Mouse (Mus musculus) retina, postnatal 1 day (tissue): ENCODE measurements around the gene Il4.

Experiments used
- DNase-seq: peaks from one replicate; pipeline ENCODE4 v3.0.0-alpha.2; 2012

Gene Il4

GRCm38 (mm10) chr11:53618619-53619198 is at the start of gene Il4:
Gene Il4, minus strand, starts transcription at chr11:53618669.
- no peak for DNase-seq

- DNase-seq: no peak
These were observed 45.6 kb upstream of the Il4 start for GRCm38 (mm10) chr11:53664091-53664490.

- peak; percentile 31 for DNase-seq
These were observed 44.6 kb upstream of the Il4 start for GRCm38 (mm10) chr11:53662794-53663674.

GRCm38 (mm10) chr11:53657828-53658227 is 39.4 kb upstream of the Il4 start:
- no peak for DNase-seq

- no peak for DNase-seq
These were observed 38.9 kb upstream of the Il4 start for GRCm38 (mm10) chr11:53657381-53657780.

GRCm38 (mm10) chr11:53656558-53657202 is 38.2 kb upstream of the Il4 start:
- DNase-seq: no peak

GRCm38 (mm10) chr11:53655043-53655442 is 36.6 kb upstream of the Il4 start:
- no peak for DNase-seq

GRCm38 (mm10) chr11:53652427-53652826 is 34.0 kb upstream of the Il4 start:
- DNase-seq: no peak

GRCm38 (mm10) chr11:53651441-53651840 is 33.0 kb upstream of the Il4 start:
- no peak for DNase-seq

- DNase-seq: no peak
These were observed 25.5 kb upstream of the Il4 start for GRCm38 (mm10) chr11:53644017-53644416.

GRCm38 (mm10) chr11:53642744-53643279 is 24.3 kb upstream of the Il4 start:
- DNase-seq: peak; percentile 15

- DNase-seq: no peak
These were observed 19.4 kb upstream of the Il4 start for GRCm38 (mm10) chr11:53637803-53638260.

- no peak for DNase-seq
These were observed 18.8 kb upstream of the Il4 start for GRCm38 (mm10) chr11:53637046-53637802.

- peak; percentile 36 for DNase-seq
These were observed 17.7 kb upstream of the Il4 start for GRCm38 (mm10) chr11:53636183-53636646.

- no peak for DNase-seq
These were observed 17.2 kb upstream of the Il4 start for GRCm38 (mm10) chr11:53635590-53636182.

- DNase-seq: no peak
These were observed 16.1 kb upstream of the Il4 start, which contains the start of gene Il13 for GRCm38 (mm10) chr11:53634556-53634955. Gene Il13, minus strand, starts transcription at chr11:53634702.

GRCm38 (mm10) chr11:53633644-53634043 is 15.2 kb upstream of the Il4 start:
- no peak for DNase-seq

GRCm38 (mm10) chr11:53632122-53632733 is 13.8 kb upstream of the Il4 start:
- DNase-seq: peak; percentile 64

- peak; percentile 90 for DNase-seq
These were observed 9.4 kb upstream of the Il4 start for GRCm38 (mm10) chr11:53627859-53628258.

GRCm38 (mm10) chr11:53626802-53627373 is 8.4 kb upstream of the Il4 start:
- DNase-seq: peak; percentile 36

GRCm38 (mm10) chr11:53624124-53624523 is 5.7 kb upstream of the Il4 start:
- DNase-seq: no peak
